In the genomic region with DNA sequence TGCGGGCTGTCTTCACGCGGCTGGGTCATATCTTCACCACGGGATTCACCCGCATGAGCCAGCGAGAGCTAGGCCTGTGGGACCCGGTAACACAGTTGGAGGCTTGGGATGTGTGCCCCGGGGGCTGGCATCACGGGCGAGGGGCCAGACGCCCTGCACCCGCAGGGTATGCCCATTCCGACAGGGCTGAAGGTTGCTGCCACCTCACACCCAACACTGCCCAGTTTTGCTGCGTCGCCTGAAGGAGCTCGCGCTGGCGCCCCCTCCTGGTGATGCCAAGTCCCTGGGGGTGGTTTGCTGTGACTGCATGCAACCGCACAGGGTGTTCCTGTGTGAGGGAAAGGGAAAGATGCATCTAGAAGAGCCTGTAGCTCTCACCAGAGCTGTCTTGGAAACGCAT, we compare ENCODE assay signal across 8 mouse cellular contexts. TPM values are rescaled to one million over a fixed set of nuclear protein-coding genes. Genes with fewer than 3 reads are reported as not detected.
A peak's percentile ranks its signal among the peaks of the same experiment; 100 is the strongest.
DNase-seq lines count a peak whose midpoint lies in the region; ATAC-seq lines count a peak whose summit lies in the region.

No protein-coding gene starts in this region.

- H3K9ac ChIP-seq in forebrain, embryonic 15.5 days (replicated peaks) = no peak overlapping the region
- no peak overlapping the region for H3K9ac ChIP-seq in hindbrain, embryonic 11.5 days (ENCODE audit: low read depth, low read length)

- H3K4me2 ChIP-seq in forebrain, embryonic 15.5 days (replicated peaks) = peak overlapping the region; percentile 22
- H3K4me2 ChIP-seq in hindbrain, embryonic 11.5 days (replicated peaks; ENCODE audit: low read depth, low read length) = no peak overlapping the region; the same call in 1 of the 2 replicates

- peaks cover 7% of the 10 kb centered on the region for H3K4me1 ChIP-seq in forebrain, embryonic 15.5 days
- H3K4me1 ChIP-seq in hindbrain, embryonic 11.5 days (replicated peaks; ENCODE audit: control insufficient read depth, insufficient read depth, low read length) = 0 out of 2 replicates have a peak, but pooled peaks cover 6% of the 10 kb centered on the region

- H3K4me3 ChIP-seq in forebrain, embryonic 15.5 days = no peak overlapping the region
- H3K4me3 ChIP-seq in hindbrain, embryonic 11.5 days (ENCODE audit: low read depth, low read length) = no peak overlapping the region

- no peaks in the 10 kb centered on the region for H3K9me3 ChIP-seq in forebrain, embryonic 15.5 days
- no peaks in the 10 kb centered on the region for H3K9me3 ChIP-seq in hindbrain, embryonic 11.5 days (ENCODE audit: control insufficient read depth, low read length)

- peaks cover 27% of the 10 kb centered on the region for H3K36me3 ChIP-seq in forebrain, embryonic 15.5 days
- H3K36me3 ChIP-seq in hindbrain, embryonic 11.5 days (ENCODE audit: control insufficient read depth, insufficient read depth, low read length) = peaks cover 4% of the 10 kb centered on the region; the same call in 1 of the 2 replicates

- H3K27me3 ChIP-seq in forebrain, embryonic 15.5 days = peaks cover 29% of the 10 kb centered on the region
- H3K27me3 ChIP-seq in hindbrain, embryonic 11.5 days (ENCODE audit: control insufficient read depth, insufficient read depth, low read length) = peaks cover 25% of the 10 kb centered on the region

- H3K27ac ChIP-seq in forebrain, embryonic 15.5 days (replicated peaks) = no peak overlapping the region
- no peak overlapping the region for H3K27ac ChIP-seq in hindbrain, embryonic 11.5 days (ENCODE audit: low read depth, low read length)

- ATAC-seq in forebrain, embryonic 15.5 days (replicated peaks) = peak; percentile 47; the same call in 1 of the 2 replicates
- ATAC-seq in hindbrain, embryonic 11.5 days (ENCODE audit: low FRiP score) = no peak

- WGBS in forebrain, embryonic 15.5 days = 12% methylated on average over 20 of the region's 20 CpGs
- 15% methylated on average over 17 of the region's 20 CpGs for WGBS in hindbrain, embryonic 11.5 days

- DNase-seq in MN1 (ENCODE audit: low spot score) = peak; percentile 52
- peak; percentile 67 for DNase-seq in c-Kit-positive CD71-positive TER-119-positive erythroid progenitor cells, embryonic 14.5 days (ENCODE audit: low spot score)
- peak; percentile 78 for DNase-seq in hindbrain, embryonic 11.5 days (ENCODE audit: low spot score)
- DNase-seq in layer of hippocampus, postnatal 14 days (ENCODE audit: low spot score in 2 of 2) = peak; percentile 71 to 77
- peak; percentile 79 to 85 for DNase-seq in lung, postnatal 4 days
- peak; percentile 78 for DNase-seq in right cerebral cortex, adult 2 months (ENCODE audit: low spot score in 2 of 2)
- DNase-seq in urinary bladder, postnatal 25 days (ENCODE audit: low spot score) = peak; percentile 75

RNA-seq across cellular contexts. Expression of a gene that starts 5.6 kb away (rescaled TPM):
- polyA plus RNA-seq in forebrain, embryonic 15.5 days (2015; fragmentation: Nextera tagmentation; extraction: Ambion mirVana) = 0.08 and 0.09 TPM in 2 replicates
- 0.14 and 0.22 TPM in 2 replicates for polyA plus RNA-seq in hindbrain, embryonic 11.5 days (2014; fragmentation: Nextera tagmentation; extraction: Ambion mirVana)
- total RNA-seq in layer of hippocampus, postnatal 14 days (2021) = 10 to 100 TPM; 11.4 to 17.0 TPM

RNA-seq across cellular contexts. Expression of a gene that starts 21.7 kb away (rescaled TPM):
- polyA plus RNA-seq in forebrain, embryonic 15.5 days (2015; fragmentation: Nextera tagmentation; extraction: Ambion mirVana) = 37.3 and 41.8 TPM in 2 replicates
- 13.1 and 13.9 TPM in 2 replicates for polyA plus RNA-seq in hindbrain, embryonic 11.5 days (2014; fragmentation: Nextera tagmentation; extraction: Ambion mirVana)
- 100 to 1,000 TPM; 122 TPM for total RNA-seq in layer of hippocampus, postnatal 14 days (2021)

RNA-seq across cellular contexts. Expression of a gene that starts 25.6 kb away (rescaled TPM):
- polyA plus RNA-seq in forebrain, embryonic 15.5 days (2015; fragmentation: Nextera tagmentation; extraction: Ambion mirVana) = 14.4 and 15.9 TPM in 2 replicates
- 12.6 and 18.6 TPM in 2 replicates for polyA plus RNA-seq in hindbrain, embryonic 11.5 days (2014; fragmentation: Nextera tagmentation; extraction: Ambion mirVana)
- 100 to 1,000 TPM; 164 to 177 TPM for total RNA-seq in layer of hippocampus, postnatal 14 days (2021)

RNA-seq across cellular contexts. Expression of a gene that starts 47.1 kb away (rescaled TPM):
- polyA plus RNA-seq in forebrain, embryonic 15.5 days (2015; fragmentation: Nextera tagmentation; extraction: Ambion mirVana) = 1.9 and 2.4 TPM in 2 replicates
- 2.1 and 3.0 TPM in 2 replicates for polyA plus RNA-seq in hindbrain, embryonic 11.5 days (2014; fragmentation: Nextera tagmentation; extraction: Ambion mirVana)
- 1 to 10 TPM; 1.9 to 2.4 TPM for total RNA-seq in layer of hippocampus, postnatal 14 days (2021)

RNA-seq across cellular contexts. Expression of a gene that starts 48.0 kb away (rescaled TPM):
- polyA plus RNA-seq in forebrain, embryonic 15.5 days (2015; fragmentation: Nextera tagmentation; extraction: Ambion mirVana) = 15.0 and 19.5 TPM in 2 replicates
- polyA plus RNA-seq in hindbrain, embryonic 11.5 days (2014; fragmentation: Nextera tagmentation; extraction: Ambion mirVana) = 27.7 and 27.9 TPM in 2 replicates
- total RNA-seq in layer of hippocampus, postnatal 14 days (2021) = 1 to 10 TPM; 5.8 to 6.7 TPM
